ENCODE assay signal across 9 mouse cellular contexts in genomic region chr1:177323366-177323765, GRCm38 (mm10).
DNase-seq lines count a peak whose midpoint lies in the region; ATAC-seq and TF ChIP-seq lines count a peak whose summit lies in the region.
"Had no signal": no experiment of that assay in that cellular context is flagged by ENCODE, and none has a peak within 500 bp of the region (broad histone marks: within the 10 kb centered on the region; RNA-seq: fewer than 3 reads in every experiment).

No protein-coding gene starts in this region.

- peak overlapping the region; percentile 39 for H3K4me3 ChIP-seq in lung, postnatal 0 days (ENCODE audit: low read depth, low read length)
- H3K4me3 ChIP-seq in limb, embryonic 14.5 days (replicated peaks; ENCODE audit: low read length), result peak overlapping the region; percentile 42; the same call in 1 of the 2 replicates
- H3K4me3 ChIP-seq in stomach, embryonic 16.5 days (replicated peaks; ENCODE audit: low read length), result peak overlapping the region; percentile 53
- no peak overlapping the region for H3K4me3 ChIP-seq in thymus, adult 2 months (ENCODE audit: control insufficient read depth, insufficient read depth, low read length)

- TF ChIP-seq POLR2A in limb, embryonic 14.5 days (IDR thresholded peaks at IDR 0.05; ENCODE audit: borderline replicate concordance, extremely low read depth, insufficient read depth, insufficient read length), result no peak
- TF ChIP-seq POLR2A in thymus, adult 2 months (IDR thresholded peaks at IDR 0.05; ENCODE audit: control insufficient read depth, extremely low read depth, insufficient read depth, low read length, poor library complexity), result no peak

- no peaks in the 10 kb centered on the region for H3K9me3 ChIP-seq in lung, postnatal 0 days (ENCODE audit: low read length)
- no peaks in the 10 kb centered on the region for H3K9me3 ChIP-seq in limb, embryonic 14.5 days (ENCODE audit: control insufficient read depth, low read length)
- no peaks in the 10 kb centered on the region for H3K9me3 ChIP-seq in stomach, embryonic 16.5 days (replicated peaks; ENCODE audit: control insufficient read depth, low read length)

- no peak for TF ChIP-seq EP300 in lung, postnatal 0 days (IDR thresholded peaks at IDR 0.05)

- no peak for TF ChIP-seq CTCF in lung, postnatal 0 days (IDR thresholded peaks at IDR 0.05)
- no peak for TF ChIP-seq CTCF in thymus, adult 2 months (IDR thresholded peaks at IDR 0.05; ENCODE audit: borderline replicate concordance, control insufficient read depth, extremely low read depth, insufficient read depth, low read length, poor library complexity)

- no peaks in the 10 kb centered on the region for H3K36me3 ChIP-seq in lung, postnatal 0 days (ENCODE audit: insufficient read depth, low read length)
- H3K36me3 ChIP-seq in limb, embryonic 14.5 days (ENCODE audit: control insufficient read depth, insufficient read depth, low read length), result no peaks in the 10 kb centered on the region
- no peaks in the 10 kb centered on the region for H3K36me3 ChIP-seq in stomach, embryonic 16.5 days (ENCODE audit: control insufficient read depth, insufficient read depth, low read length)
- H3K36me3 ChIP-seq in thymus, adult 2 months (ENCODE audit: control insufficient read depth, insufficient read depth, low read length), result no peaks in the 10 kb centered on the region

- peak; percentile 13 for DNase-seq in cerebellum, adult 8-10 months
- DNase-seq in cerebellum, adult 11 months, result no peak
- DNase-seq in lung, postnatal 0 days (ENCODE audit: low spot score), result no peak
- DNase-seq in lung, postnatal 4 days, result no peak
- no peak for DNase-seq in limb, embryonic 14.5 days (ENCODE audit: low spot score)
- no peak for DNase-seq in layer of hippocampus, adult 9-10 months (ENCODE audit: low spot score)
- DNase-seq in thymus, adult 2 months, result no peak
- DNase-seq: kidney, adult 11 months had no signal

- 64% methylated on average over 4 of the region's 4 CpGs for WGBS in lung, postnatal 0 days
- 63% methylated on average over 4 of the region's 4 CpGs for WGBS in limb, embryonic 14.5 days
- 60% methylated on average over 4 of the region's 4 CpGs for WGBS in stomach, embryonic 16.5 days
- 94% methylated on average over 4 of the region's 4 CpGs for WGBS in thymus, adult 2 months

- H3K27me3 ChIP-seq in lung, postnatal 0 days (replicated peaks; ENCODE audit: insufficient read depth, low read length), result no peaks in the 10 kb centered on the region
- H3K27me3 ChIP-seq in limb, embryonic 14.5 days (ENCODE audit: control insufficient read depth, insufficient read depth, low read length), result peaks cover 12% of the 10 kb centered on the region
- H3K27me3 ChIP-seq in stomach, embryonic 16.5 days (ENCODE audit: control insufficient read depth, insufficient read depth, low read length), result no peaks in the 10 kb centered on the region
- H3K27me3 ChIP-seq in thymus, adult 2 months (ENCODE audit: control insufficient read depth, insufficient read depth, low read length), result no peaks in the 10 kb centered on the region; the same call in 1 of the 2 replicates

- ATAC-seq in lung, postnatal 0 days, result no peak
- ATAC-seq in limb, embryonic 14.5 days (ENCODE audit: low FRiP score, low read depth), result no peak
- ATAC-seq in stomach, embryonic 16.5 days (ENCODE audit: insufficient read depth, low FRiP score), result no peak

- no peaks in the 10 kb centered on the region for H3K4me1 ChIP-seq in lung, postnatal 0 days (ENCODE audit: insufficient read depth, low read depth, low read length)
- 0 out of 2 replicates have a peak, but pooled peaks cover 5% of the 10 kb centered on the region for H3K4me1 ChIP-seq in limb, embryonic 14.5 days (ENCODE audit: control insufficient read depth, insufficient read depth, low read length)
- 0 out of 2 replicates have a peak, but pooled peaks cover 2% of the 10 kb centered on the region for H3K4me1 ChIP-seq in stomach, embryonic 16.5 days (ENCODE audit: control insufficient read depth, insufficient read depth, low read length)
- no peaks in the 10 kb centered on the region for H3K4me1 ChIP-seq in thymus, adult 2 months (replicated peaks; ENCODE audit: control insufficient read depth, insufficient read depth, low read length)

- no peak overlapping the region for H3K27ac ChIP-seq in lung, postnatal 0 days (ENCODE audit: low read length)
- no peak overlapping the region for H3K27ac ChIP-seq in limb, embryonic 14.5 days (replicated peaks; ENCODE audit: low read depth, low read length)
- H3K27ac ChIP-seq in stomach, embryonic 16.5 days (ENCODE audit: low read length), result no peak overlapping the region
- H3K27ac ChIP-seq in thymus, adult 2 months (ENCODE audit: control insufficient read depth, insufficient read depth, low read length), result no peak overlapping the region

- H3K4me2 ChIP-seq in lung, postnatal 0 days (replicated peaks; ENCODE audit: low read depth, low read length), result peak overlapping the region; percentile 58; the same call in 1 of the 2 replicates
- peak overlapping the region; percentile 89 for H3K4me2 ChIP-seq in limb, embryonic 14.5 days (replicated peaks; ENCODE audit: low read depth, low read length, severe bottlenecking)
- H3K4me2 ChIP-seq in stomach, embryonic 16.5 days (ENCODE audit: low read depth, low read length), result peak overlapping the region; percentile 95

- H3K9ac ChIP-seq in lung, postnatal 0 days (replicated peaks; ENCODE audit: low read depth), result no peak overlapping the region
- no peak overlapping the region for H3K9ac ChIP-seq in limb, embryonic 14.5 days (ENCODE audit: low read depth, low read length, severe bottlenecking)
- no peak overlapping the region for H3K9ac ChIP-seq in stomach, embryonic 16.5 days (ENCODE audit: low read length)
